Mouse (Mus musculus) heart, embryonic 10.5 days (tissue): ENCODE measurements around the gene Nme7. TPM values are rescaled to one million over a fixed set of nuclear protein-coding genes. Genes with fewer than 3 reads are reported as not detected.
A peak's percentile ranks its signal among the peaks of the same experiment; 100 is the strongest.

Source experiments
- DNase-seq: peaks from one replicate; pipeline ENCODE4 v3.0.0-alpha.2; 2017; ENCODE audit warnings: low spot score
- H3K27ac ChIP-seq: fragments of 300-500 bp; sonication (generic); 2 replicates; pipeline ENCODE4 v1.5.1; 2016; ENCODE audit warnings: mild to moderate bottlenecking
- H3K27me3 ChIP-seq: fragments of 300-500 bp; sonication (generic); 2 replicates; pipeline ENCODE4 v1.6.1; 2016; ENCODE audit warnings: mild to moderate bottlenecking; ENCODE audit not compliant: poor library complexity, insufficient read depth, severe bottlenecking
- H3K36me3 ChIP-seq: fragments of 300-500 bp; sonication (generic); 2 replicates; pipeline ENCODE4 v1.6.1; 2016; ENCODE audit warnings: mild to moderate bottlenecking, moderate library complexity
- H3K4me1 ChIP-seq: fragments of 300-500 bp; sonication (generic); 2 replicates; pipeline ENCODE4 v1.6.1; 2016; ENCODE audit warnings: mild to moderate bottlenecking
- H3K4me3 ChIP-seq: fragments of 300-500 bp; sonication (generic); 2 replicates; pipeline ENCODE4 v1.5.1; 2016; ENCODE audit warnings: mild to moderate bottlenecking, moderate library complexity
- H3K9me3 ChIP-seq: fragments of 300-500 bp; sonication (generic); 2 replicates; pipeline ENCODE4 v1.6.1; 2016; ENCODE audit warnings: mild to moderate bottlenecking, moderate library complexity
- WGBS: fragments of 180-500 bp; shearing (Covaris S2); methylation state at CpG from one replicate; pipeline ENCODE4 v1.1.7; 2016; 5-methylcytosine and 5-hydroxymethylcytosine counted together
- polyA plus RNA-seq: library from polyadenylated mRNA; unstranded; fragments of >200 nt; fragmentation: Nextera tagmentation; extraction: Ambion mirVana; gene quantifications from 2 replicates; pipeline ENCODE4 v1.2.1, GENCODE M21; 2016

The Nme7 gene
- polyA plus RNA-seq, 1 experiment from 2014 or later: 27.4 TPM

GRCm38 (mm10) chr1:164427777-164428176 is 123.9 kb downstream of the Nme7 start:
- Histone ChIP-seq H3K9me3 (no peaks in the 10 kb centered on the region), H3K4me3 (no peak overlapping the region), H3K4me1 (peaks cover 18% of the 10 kb centered on the region), H3K27ac (no peak overlapping the region), H3K27me3 (no peaks in the 10 kb centered on the region), H3K36me3 (no peaks in the 10 kb centered on the region)
- WGBS: 78% methylated on average over 7 of the region's 7 CpGs
- no peak for DNase-seq

- DNase-seq: no peak
- no peak overlapping the region for H3K4me3 ChIP-seq
- 68% methylated on average over 9 of the region's 9 CpGs for WGBS
- H3K27me3 ChIP-seq: no peaks in the 10 kb centered on the region
- H3K27ac ChIP-seq: peak overlapping the region; percentile 64; the same call in 1 of the 2 replicates
- peaks cover 18% of the 10 kb centered on the region for H3K4me1 ChIP-seq
- no peaks in the 10 kb centered on the region for H3K36me3 ChIP-seq
- no peaks in the 10 kb centered on the region for H3K9me3 ChIP-seq
These were observed 124.7 kb downstream of the Nme7 start for GRCm38 (mm10) chr1:164428644-164429043.

- peaks cover 22% of the 10 kb centered on the region for H3K4me1 ChIP-seq
These were observed 128.7 kb downstream of the Nme7 start for GRCm38 (mm10) chr1:164432649-164433048.

GRCm38 (mm10) chr1:164434049-164434448 is 130.1 kb downstream of the Nme7 start:
- 47% methylated on average over 6 of the region's 6 CpGs for WGBS
- no peaks in the 10 kb centered on the region for H3K9me3 ChIP-seq

More at GRCm38 (mm10) chr1:164432649-164433048, 128.7 kb downstream of the Nme7 start:
- Histone ChIP-seq H3K9me3 (no peaks in the 10 kb centered on the region), H3K27me3 (no peaks in the 10 kb centered on the region), H3K36me3 (peaks cover 13% of the 10 kb centered on the region), H3K4me3 (no peak overlapping the region), H3K27ac (no peak overlapping the region)
- WGBS: 86% methylated on average over 5 of the region's 5 CpGs
- no peak for DNase-seq

GRCm38 (mm10) chr1:164436749-164437148 is 132.8 kb downstream of the Nme7 start:
- Histone ChIP-seq H3K4me3 (no peak overlapping the region), H3K27me3 (no peaks in the 10 kb centered on the region), H3K4me1 (peaks cover 8% of the 10 kb centered on the region), H3K9me3 (no peaks in the 10 kb centered on the region), H3K27ac (no peak overlapping the region), H3K36me3 (peaks cover 53% of the 10 kb centered on the region)
- 92% methylated on average over 7 of the region's 7 CpGs for WGBS
- no peak for DNase-seq

More at GRCm38 (mm10) chr1:164434049-164434448, 130.1 kb downstream of the Nme7 start:
- Histone ChIP-seq H3K4me3 (no peak overlapping the region), H3K4me1 (peaks cover 10% of the 10 kb centered on the region), H3K27me3 (no peaks in the 10 kb centered on the region), H3K36me3 (peaks cover 26% of the 10 kb centered on the region), H3K27ac (no peak overlapping the region)
- DNase-seq: no peak

GRCm38 (mm10) chr1:164440230-164440629 is 136.3 kb downstream of the Nme7 start:
- H3K4me3 ChIP-seq: no peak overlapping the region
- peaks cover 86% of the 10 kb centered on the region for H3K36me3 ChIP-seq
- H3K4me1 ChIP-seq: no peaks in the 10 kb centered on the region
- DNase-seq: no peak
- H3K27ac ChIP-seq: no peak overlapping the region
- 90% methylated on average over 6 of the region's 6 CpGs for WGBS
- no peaks in the 10 kb centered on the region for H3K9me3 ChIP-seq
- H3K27me3 ChIP-seq: no peaks in the 10 kb centered on the region

GRCm38 (mm10) chr1:164440708-164441407 is 136.9 kb downstream of the Nme7 start:
- H3K36me3 ChIP-seq: peaks cover 92% of the 10 kb centered on the region
- WGBS: 75% methylated on average over 11 of the region's 11 CpGs
- no peak overlapping the region for H3K4me3 ChIP-seq
- no peaks in the 10 kb centered on the region for H3K4me1 ChIP-seq
- no peak overlapping the region for H3K27ac ChIP-seq
- DNase-seq: no peak
- H3K9me3 ChIP-seq: no peaks in the 10 kb centered on the region
- no peaks in the 10 kb centered on the region for H3K27me3 ChIP-seq

GRCm38 (mm10) chr1:164441408-164441974 is 137.6 kb downstream of the Nme7 start:
- Histone ChIP-seq H3K36me3 (peaks cover 96% of the 10 kb centered on the region), H3K9me3 (no peaks in the 10 kb centered on the region), H3K4me3 (no peak overlapping the region), H3K4me1 (no peaks in the 10 kb centered on the region), H3K27ac (no peak overlapping the region), H3K27me3 (no peaks in the 10 kb centered on the region)
- no peak for DNase-seq
- 55% methylated on average over 18 of the region's 18 CpGs for WGBS

GRCm38 (mm10) chr1:164445620-164446162 is 141.8 kb downstream of the Nme7 start:
- Histone ChIP-seq H3K36me3 (peaks cover 92% of the 10 kb centered on the region), H3K27ac (no peak overlapping the region), H3K4me1 (peaks cover 16% of the 10 kb centered on the region), H3K4me3 (no peak overlapping the region), H3K9me3 (no peaks in the 10 kb centered on the region), H3K27me3 (no peaks in the 10 kb centered on the region)
- DNase-seq: no peak
- WGBS: 75% methylated on average over 5 of the region's 5 CpGs

- Histone ChIP-seq H3K9me3 (no peaks in the 10 kb centered on the region), H3K36me3 (peaks cover 92% of the 10 kb centered on the region), H3K4me3 (no peak overlapping the region), H3K27me3 (no peaks in the 10 kb centered on the region), H3K27ac (no peak overlapping the region), H3K4me1 (peaks cover 25% of the 10 kb centered on the region)
- 94% methylated on average over 10 of the region's 10 CpGs for WGBS
- no peak for DNase-seq
These were observed 142.6 kb downstream of the Nme7 start for GRCm38 (mm10) chr1:164446535-164446934.

- 90% methylated on average over 6 of the region's 6 CpGs for WGBS
- Histone ChIP-seq H3K9me3 (no peaks in the 10 kb centered on the region), H3K27me3 (no peaks in the 10 kb centered on the region), H3K4me1 (peaks cover 33% of the 10 kb centered on the region), H3K27ac (no peak overlapping the region), H3K36me3 (peaks cover 91% of the 10 kb centered on the region), H3K4me3 (no peak overlapping the region)
- no peak for DNase-seq
These were observed 143.6 kb downstream of the Nme7 start for GRCm38 (mm10) chr1:164447521-164447920.

GRCm38 (mm10) chr1:164449626-164450025 is 145.7 kb downstream of the Nme7 start:
- H3K9me3 ChIP-seq: no peaks in the 10 kb centered on the region
- H3K4me3 ChIP-seq: no peak overlapping the region
- peaks cover 84% of the 10 kb centered on the region for H3K36me3 ChIP-seq
- no peaks in the 10 kb centered on the region for H3K27me3 ChIP-seq
- peaks cover 52% of the 10 kb centered on the region for H3K4me1 ChIP-seq
- no peak for DNase-seq
- WGBS: 81% methylated on average over 8 of the region's 8 CpGs
- no peak overlapping the region for H3K27ac ChIP-seq

GRCm38 (mm10) chr1:164450231-164450630 is 146.3 kb downstream of the Nme7 start:
- DNase-seq: no peak
- H3K4me1 ChIP-seq: peaks cover 56% of the 10 kb centered on the region
- no peak overlapping the region for H3K27ac ChIP-seq
- peaks cover 79% of the 10 kb centered on the region for H3K36me3 ChIP-seq
- H3K27me3 ChIP-seq: no peaks in the 10 kb centered on the region
- no peak overlapping the region for H3K4me3 ChIP-seq
- no peaks in the 10 kb centered on the region for H3K9me3 ChIP-seq
- 55% methylated on average over 4 of the region's 4 CpGs for WGBS
